Mouse (Mus musculus) embryo, embryonic 9.5 days (tissue): Measurements from ENCODE around the gene Sox6.

Experiments used
- DNase-seq: peaks from one replicate; pipeline ENCODE4 v3.0.0-alpha.2; 2017; ENCODE audit errors: extremely low spot score

The Sox6 gene

GRCm38 (mm10) chr7:115895028-115895671, 143.4 kb downstream of the Sox6 start:
- DNase-seq = no peak

GRCm38 (mm10) chr7:115891482-115891881, 147.1 kb downstream of the Sox6 start:
- no peak for DNase-seq

- DNase-seq = no peak
These were observed 148.7 kb downstream of the Sox6 start for GRCm38 (mm10) chr7:115889926-115890325.

- DNase-seq = no peak
These were observed 150.0 kb downstream of the Sox6 start for GRCm38 (mm10) chr7:115888561-115888960.

- DNase-seq = no peak
These were observed 150.5 kb downstream of the Sox6 start for GRCm38 (mm10) chr7:115888120-115888519.

GRCm38 (mm10) chr7:115872903-115873302, 165.7 kb downstream of the Sox6 start:
- DNase-seq = no peak

GRCm38 (mm10) chr7:115868504-115868903, 170.1 kb downstream of the Sox6 start:
- no peak for DNase-seq

- DNase-seq = no peak
These were observed 170.9 kb downstream of the Sox6 start for GRCm38 (mm10) chr7:115867518-115868270.

- DNase-seq = no peak
These were observed 171.7 kb downstream of the Sox6 start for GRCm38 (mm10) chr7:115866698-115867500.

GRCm38 (mm10) chr7:115865979-115866697, 172.5 kb downstream of the Sox6 start:
- DNase-seq = peak; percentile 38

- DNase-seq = no peak
These were observed 173.4 kb downstream of the Sox6 start for GRCm38 (mm10) chr7:115865231-115865630.

- DNase-seq = no peak
These were observed 174.2 kb downstream of the Sox6 start for GRCm38 (mm10) chr7:115864411-115864810.

- no peak for DNase-seq
These were observed 178.8 kb downstream of the Sox6 start for GRCm38 (mm10) chr7:115859691-115860401.

- DNase-seq = no peak
These were observed 187.5 kb downstream of the Sox6 start for GRCm38 (mm10) chr7:115851131-115851530.

- no peak for DNase-seq
These were observed 192.7 kb downstream of the Sox6 start for GRCm38 (mm10) chr7:115845791-115846366.

- no peak for DNase-seq
These were observed 193.7 kb downstream of the Sox6 start for GRCm38 (mm10) chr7:115844910-115845309.

GRCm38 (mm10) chr7:115844431-115844830, 194.2 kb downstream of the Sox6 start:
- no peak for DNase-seq

GRCm38 (mm10) chr7:115842251-115842650, 196.3 kb downstream of the Sox6 start:
- DNase-seq = no peak

- DNase-seq = no peak
These were observed 198.0 kb downstream of the Sox6 start for GRCm38 (mm10) chr7:115840613-115841012.

GRCm38 (mm10) chr7:115835005-115835404, 203.6 kb downstream of the Sox6 start:
- DNase-seq = no peak

- no peak for DNase-seq
These were observed 204.9 kb downstream of the Sox6 start for GRCm38 (mm10) chr7:115833701-115834100.
